Mouse (Mus musculus) MEL (cell line): ENCODE measurements around the gene Gm40193. TPM values are rescaled to one million over a fixed set of nuclear protein-coding genes. Genes with fewer than 3 reads are reported as not detected.
"Not testable (repeated sequence)": the region's sequence is repeated elsewhere in the genome, so short reads cannot be mapped to it uniquely, and the experiment has no call there.

Experiments
- DNase-seq: peaks from one replicate; pipeline ENCODE4 v3.0.0; 2011; ENCODE audit warnings: low read depth, low spot score
- H3K27ac ChIP-seq: 2 replicates; pipeline ENCODE4 v1.5.1; 2012; ENCODE audit warnings: low read depth, mild to moderate bottlenecking, control low read depth, low read length, moderate library complexity; ENCODE audit not compliant: control insufficient read depth
- H3K27me3 ChIP-seq, 2 experiments: fragments of 150-350 bp in 1 of 2; sonication (generic) in 1 of 2; 2 replicates each; pipeline ENCODE4 v1.6.1; 2012; ENCODE audit warnings: low read length in 2 of 2, mild to moderate bottlenecking in 2 of 2, improper control_type of control experiment in 1 of 2, moderate library complexity in 1 of 2; ENCODE audit not compliant: insufficient read depth in 2 of 2, control insufficient read depth in 1 of 2
- H3K36me3 ChIP-seq, 2 experiments: 2 replicates each; pipeline ENCODE4 v1.6.1; 2012 to 2014; ENCODE audit warnings: low read length in 2 of 2, improper control_type of control experiment in 1 of 2, inconsistent platforms in 1 of 2, mild to moderate bottlenecking in 1 of 2; ENCODE audit not compliant: insufficient read depth in 2 of 2, control insufficient read depth in 1 of 2
- H3K4me1 ChIP-seq, 2 experiments: fragments of 150-350 bp in 1 of 2; sonication (generic) in 1 of 2; 2 replicates each; pipeline ENCODE4 v1.6.1; 2012; ENCODE audit warnings: low read length in 2 of 2, improper control_type of control experiment in 1 of 2, mild to moderate bottlenecking in 1 of 2; ENCODE audit not compliant: insufficient read depth in 2 of 2, control insufficient read depth in 1 of 2
- H3K4me3 ChIP-seq, 2 experiments: fragments of 150-350 bp in 1 of 2; sonication (generic) in 1 of 2; 2 replicates each; pipeline ENCODE4 v1.5.1; 2012; ENCODE audit warnings: low read depth in 2 of 2, low read length in 2 of 2, mild to moderate bottlenecking in 2 of 2, moderate library complexity in 2 of 2, control low read depth in 1 of 2, improper control_type of control experiment in 1 of 2; ENCODE audit not compliant: control insufficient read depth in 1 of 2, insufficient read depth in 1 of 2
- H3K79me2 ChIP-seq: 2 replicates; pipeline ENCODE4 v1.6.1; 2012; ENCODE audit warnings: mild to moderate bottlenecking, low read length, moderate library complexity; ENCODE audit not compliant: control insufficient read depth, poor library complexity, insufficient read depth
- H3K9ac ChIP-seq: 2 replicates; pipeline ENCODE4 v1.6.1; 2012; ENCODE audit warnings: low read depth, mild to moderate bottlenecking, control low read depth, low read length, moderate library complexity; ENCODE audit not compliant: control insufficient read depth, poor library complexity, severe bottlenecking
- H3K9me3 ChIP-seq: fragments of 150-350 bp; sonication (generic); replicated peaks from 2 replicates; pipeline ENCODE4 v1.6.1; 2012; ENCODE audit warnings: mild to moderate bottlenecking, low read length, improper control_type of control experiment, moderate library complexity; ENCODE audit not compliant: insufficient read depth
- BHLHE40 ChIP-seq: IDR thresholded peaks from 2 replicates; pipeline ENCODE4 v1.6.1; 2012; ENCODE audit warnings: low read depth, mild to moderate bottlenecking, inconsistent platforms, low read length, improper control_type of control experiment, borderline replicate concordance
- CTCF ChIP-seq, 3 experiments: IDR thresholded peaks in 2 of 3; conservative IDR thresholded peaks in 1 of 3; 2 replicates each; pipeline ENCODE4 v1.5.1; 2011 to 2012; ENCODE audit warnings: low read length in 3 of 3, low read depth in 2 of 3, mild to moderate bottlenecking in 2 of 3, improper control_type of control experiment in 1 of 3, inconsistent platforms in 1 of 3, mixed read lengths in 1 of 3, moderate library complexity in 1 of 3; ENCODE audit not compliant: control insufficient read depth in 1 of 3, insufficient read depth in 1 of 3, poor library complexity in 1 of 3, severe bottlenecking in 1 of 3
- E2F4 ChIP-seq: IDR thresholded peaks from 2 replicates; pipeline ENCODE4 v1.6.1; 2011; ENCODE audit warnings: low read depth, low read length, improper control_type of control experiment, borderline replicate concordance
- ELF1 ChIP-seq: IDR thresholded peaks from 2 replicates; pipeline ENCODE4 v1.6.1; 2014; ENCODE audit warnings: low read depth, mild to moderate bottlenecking, inconsistent platforms, low read length, improper control_type of control experiment, moderate library complexity
- GABPA ChIP-seq: IDR thresholded peaks from 2 replicates; pipeline ENCODE4 v1.6.1; 2012; ENCODE audit warnings: low read depth, mild to moderate bottlenecking, inconsistent platforms, low read length, improper control_type of control experiment, moderate library complexity
- GATA1 ChIP-seq: IDR thresholded peaks from 2 replicates; pipeline ENCODE4 v1.6.1; 2011; ENCODE audit warnings: low read depth, low read length, improper control_type of control experiment
- JUND ChIP-seq: IDR thresholded peaks from 2 replicates; pipeline ENCODE4 v1.6.1; 2011; ENCODE audit warnings: low read depth, mild to moderate bottlenecking, improper control_type of control experiment, low read length
- MAZ ChIP-seq: IDR thresholded peaks from 2 replicates; pipeline ENCODE4 v1.6.1; 2012; ENCODE audit warnings: low read depth, mild to moderate bottlenecking, inconsistent platforms, low read length, improper control_type of control experiment
- NELFE ChIP-seq: IDR thresholded peaks from 2 replicates; pipeline ENCODE4 v1.6.1; 2011; ENCODE audit warnings: low read depth, low read length, improper control_type of control experiment
- POLR2A ChIP-seq, 2 experiments: IDR thresholded peaks; 2 replicates each; pipeline ENCODE4 v1.6.1; 2011 to 2012; ENCODE audit warnings: low read length in 2 of 2, mild to moderate bottlenecking in 2 of 2, control low read depth in 1 of 2, improper control_type of control experiment in 1 of 2, low read depth in 1 of 2, moderate library complexity in 1 of 2; ENCODE audit not compliant: control insufficient read depth in 1 of 2, insufficient read depth in 1 of 2, poor library complexity in 1 of 2
- POLR2AphosphoS2 ChIP-seq: IDR thresholded peaks from 2 replicates; pipeline ENCODE4 v1.6.1; 2011; ENCODE audit warnings: low read length, improper control_type of control experiment
- RCOR1 ChIP-seq: IDR thresholded peaks from 2 replicates; pipeline ENCODE4 v1.6.1; 2012; ENCODE audit warnings: low read depth, mild to moderate bottlenecking, inconsistent platforms, low read length, improper control_type of control experiment
- SIN3A ChIP-seq: IDR thresholded peaks from 2 replicates; pipeline ENCODE4 v1.6.1; 2012; ENCODE audit warnings: low read length, improper control_type of control experiment, inconsistent platforms
- TAL1 ChIP-seq: IDR thresholded peaks from 2 replicates; pipeline ENCODE4 v1.6.1; 2012; ENCODE audit warnings: mild to moderate bottlenecking, inconsistent platforms, low read length, moderate library complexity, mixed read lengths
- USF2 ChIP-seq, 2 experiments: IDR thresholded peaks; 2 replicates each; pipeline ENCODE4 v1.6.1; 2011 to 2012; ENCODE audit warnings: improper control_type of control experiment in 2 of 2, low read length in 2 of 2, borderline replicate concordance in 1 of 2, inconsistent platforms in 1 of 2, low read depth in 1 of 2, mild to moderate bottlenecking in 1 of 2; ENCODE audit not compliant: insufficient read depth in 1 of 2
- ZKSCAN1 ChIP-seq: IDR thresholded peaks from 2 replicates; pipeline ENCODE4 v1.6.1; 2012; ENCODE audit warnings: low read depth, mild to moderate bottlenecking, inconsistent platforms, low read length, improper control_type of control experiment, moderate library complexity
- ZNF384 ChIP-seq: IDR thresholded peaks from 2 replicates; pipeline ENCODE4 v1.6.1; 2012; ENCODE audit warnings: low read depth, mild to moderate bottlenecking, inconsistent platforms, low read length, improper control_type of control experiment
- polyA plus RNA-seq, 2 experiments: library from polyadenylated mRNA; stranded (reverse) in 1 of 2; unstranded in 1 of 2; fragments of >175 nt in 1 of 2; fragments of >200 nt in 1 of 2; gene quantifications; 2 replicates each; pipeline versions ENCODE4 v1.2.1 to v1.2.4; 2012; ENCODE audit warnings: low replicate concordance in 2 of 2, low read depth in 1 of 2; ENCODE audit not compliant: insufficient read length in 2 of 2, insufficient read depth in 1 of 2, missing spikeins in 1 of 2
- total RNA-seq: library from RNA; depleted of rRNA; stranded (reverse); fragments of 300-350 nt; gene quantifications from 2 replicates; pipeline ENCODE4 v1.2.3, GENCODE M21; 2012

Gm40193 gene
- total and polyA plus RNA-seq, 3 experiments: not detected

GRCm38 (mm10) chr11:70570614-70571013 lies 37.9 kb upstream of the Gm40193 start:
- H3K27me3 ChIP-seq: not testable (repeated sequence)
- TF ChIP-seq GATA1: 0 out of 2 replicates have a peak, but pooled peaks have one; percentile 18
- TF ChIP-seq, all 39 proteins: peak for 1; not testable (repeated sequence) for 38
- Histone ChIP-seq H3K4me3 (peak overlapping the region in 1 of 2 experiments; percentile 28; a peak in 3 of 4 replicates), H3K27ac (peak overlapping the region; percentile 49), H3K36me3 (peaks cover 0 to 33% of the 10 kb centered on the region in 2 experiments; a peak in 2 of 4 replicates), H3K9ac (peak overlapping the region; percentile 31), H3K79me2 (peaks cover 36% of the 10 kb centered on the region), H3K4me1 (peaks cover 14 to 37% of the 10 kb centered on the region in 2 experiments)
- peak; percentile 49 for DNase-seq
- not testable (repeated sequence) for H3K9me3 ChIP-seq

GRCm38 (mm10) chr11:70566586-70566985 lies 33.8 kb upstream of the Gm40193 start:
- Histone ChIP-seq H3K27me3 (no peaks in the 10 kb centered on the region), H3K79me2 (peaks cover 37% of the 10 kb centered on the region), H3K4me1 (peaks cover 4 to 41% of the 10 kb centered on the region in 2 experiments), H3K36me3 (peaks cover 0 to 32% of the 10 kb centered on the region in 2 experiments; a peak in 2 of 4 replicates), H3K9me3 (no peaks in the 10 kb centered on the region), H3K4me3 (no peak overlapping the region), H3K27ac (no peak overlapping the region), H3K9ac (no peak overlapping the region)
- no peak for DNase-seq
- no peak for TF ChIP-seq MAZ
- TF ChIP-seq POLR2A (IDR thresholded peaks at IDR 0.05; ENCODE audit: control insufficient read depth in 1 of 2, insufficient read depth in 1 of 2, low read depth in 1 of 2, low read length in 2 of 2, poor library complexity in 1 of 2): no peak
- TF ChIP-seq JUND: no peak
- TF ChIP-seq GATA1: no peak
- no peak for TF ChIP-seq TAL1
- no peak for TF ChIP-seq ZNF384
- no peak for TF ChIP-seq NELFE
- no peak for TF ChIP-seq RCOR1
- TF ChIP-seq POLR2AphosphoS2: no peak
- TF ChIP-seq GABPA: no peak
- no peak for TF ChIP-seq ELF1
- TF ChIP-seq E2F4: no peak
- TF ChIP-seq CTCF (IDR thresholded peaks at IDR 0.05 in 2 of 3, conservative IDR thresholded peaks at IDR 0.05 in 1 of 3; ENCODE audit: control insufficient read depth in 1 of 3, insufficient read depth in 1 of 3, low read depth in 2 of 3, low read length in 3 of 3, poor library complexity in 1 of 3, severe bottlenecking in 1 of 3): no peak
- no peak for TF ChIP-seq ZKSCAN1
- no peak for TF ChIP-seq SIN3A
- TF ChIP-seq BHLHE40: no peak
- no peak for TF ChIP-seq USF2 (IDR thresholded peaks at IDR 0.05; ENCODE audit: borderline replicate concordance in 1 of 2, insufficient read depth in 1 of 2, low read depth in 1 of 2, low read length in 2 of 2)
